Mouse (Mus musculus) CD4-positive helper T cell, adult 2 months (primary cell): ENCODE data around the gene Pitpnm1.
"Not testable (repeated sequence)": the region's sequence is repeated elsewhere in the genome, so short reads cannot be mapped to it uniquely, and the experiment has no call there.

ENCODE experiments used
- DNase-seq: peaks from one replicate; pipeline ENCODE4 v3.0.0-alpha.2; 2012; ENCODE audit warnings: low read depth, missing footprints, low spot score

Pitpnm1 gene

GRCm38 (mm10) chr19:4099837-4100717, at the start of gene Pitpnm1:
Gene Pitpnm1 (plus strand): TSS chr19:4099998.
- peak; percentile 82 for DNase-seq

GRCm38 (mm10) chr19:4051016-4051415, 48.8 kb upstream of the Pitpnm1 start:
- no peak for DNase-seq

- DNase-seq = peak; percentile 75
These were observed 47.9 kb upstream of the Pitpnm1 start for GRCm38 (mm10) chr19:4051741-4052515.

- DNase-seq = peak; percentile 69
These were observed 47.2 kb upstream of the Pitpnm1 start for GRCm38 (mm10) chr19:4052516-4053030.

- DNase-seq = no peak
These were observed 45.2 kb upstream of the Pitpnm1 start for GRCm38 (mm10) chr19:4054613-4055012.

- DNase-seq = no peak
These were observed 44.4 kb upstream of the Pitpnm1 start for GRCm38 (mm10) chr19:4055216-4055946.

- no peak for DNase-seq
These were observed 43.7 kb upstream of the Pitpnm1 start for GRCm38 (mm10) chr19:4055947-4056693.

- DNase-seq = no peak
These were observed 43.1 kb upstream of the Pitpnm1 start for GRCm38 (mm10) chr19:4056727-4057126.

GRCm38 (mm10) chr19:4057389-4057788, 42.4 kb upstream of the Pitpnm1 start:
- DNase-seq = no peak

- no peak for DNase-seq
These were observed 41.8 kb upstream of the Pitpnm1 start for GRCm38 (mm10) chr19:4057962-4058361.

- no peak for DNase-seq
These were observed 41.2 kb upstream of the Pitpnm1 start for GRCm38 (mm10) chr19:4058581-4058980.

GRCm38 (mm10) chr19:4059069-4059740, 40.6 kb upstream of the Pitpnm1 start, which contains the start of gene Gstp3:
Gene Gstp3 (minus strand): TSS chr19:4059569.
- peak; percentile 92 for DNase-seq

GRCm38 (mm10) chr19:4060044-4060898, 39.5 kb upstream of the Pitpnm1 start:
- peak; percentile 70 for DNase-seq

- peak; percentile 62 for DNase-seq
These were observed 38.8 kb upstream of the Pitpnm1 start for GRCm38 (mm10) chr19:4060899-4061465.

- DNase-seq = not testable (repeated sequence)
These were observed 36.4 kb upstream of the Pitpnm1 start for GRCm38 (mm10) chr19:4063357-4063756.

GRCm38 (mm10) chr19:4064501-4064900, 35.3 kb upstream of the Pitpnm1 start:
- not testable (repeated sequence) for DNase-seq

- peak; percentile 82 for DNase-seq
These were observed 33.5 kb upstream of the Pitpnm1 start for GRCm38 (mm10) chr19:4066280-4066679.

GRCm38 (mm10) chr19:4066877-4067276, 32.9 kb upstream of the Pitpnm1 start:
- no peak for DNase-seq

GRCm38 (mm10) chr19:4068242-4068641, 31.6 kb upstream of the Pitpnm1 start:
- DNase-seq = not testable (repeated sequence)
